Mouse (Mus musculus): ENCODE measurements around the gene Cdc37. TPM values are rescaled to one million over a fixed set of nuclear protein-coding genes. Genes with fewer than 3 reads are reported as not detected.

Cdc37 gene
- total and polyA plus RNA-seq, 3 experiments: 779 to 1,631 (median 914) TPM

DNA sequence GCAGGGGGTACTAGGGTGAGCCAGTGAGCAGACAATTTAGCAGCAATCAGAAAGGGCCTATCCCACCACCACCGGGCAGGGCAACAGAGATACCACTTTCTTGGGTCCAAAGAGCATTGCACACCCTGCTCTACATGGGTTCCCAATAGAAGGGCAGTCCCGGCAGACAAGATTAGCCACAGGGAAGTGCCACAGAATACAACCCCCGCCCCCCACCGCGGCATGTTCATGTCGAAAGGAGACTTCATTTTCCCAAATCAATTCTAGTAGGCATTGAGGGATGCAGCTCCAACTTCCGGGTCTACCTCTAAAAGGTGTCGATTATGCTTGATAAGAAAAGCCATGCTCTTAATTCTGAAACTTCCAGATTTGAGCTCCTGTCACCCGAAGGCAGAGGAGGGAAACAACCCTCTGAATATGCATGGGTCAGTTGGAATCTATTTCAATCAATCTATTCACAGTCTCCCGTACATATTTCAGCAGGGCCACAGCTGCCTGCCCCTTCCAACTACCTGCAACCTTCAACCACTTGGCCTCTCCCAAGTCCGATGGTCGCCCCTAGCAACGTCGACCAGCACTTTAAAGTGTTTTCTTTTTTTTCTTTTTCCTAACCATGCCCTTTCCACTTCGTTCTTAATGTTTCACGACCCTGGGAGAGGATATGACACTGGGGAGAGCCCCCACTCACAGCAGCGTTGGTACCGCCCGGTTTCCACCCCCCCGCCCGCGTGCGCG is 58.6 kb downstream of the Cdc37 start:
- Histone ChIP-seq H3K4me1 (ENCODE audit: control insufficient read depth in 1 of 2, insufficient read depth in 2 of 2, low read length in 2 of 2) (peaks cover 11 to 22% of the 10 kb centered on the region in 2 experiments), H3K9me3 (replicated peaks; ENCODE audit: insufficient read depth, low read length) (no peaks in the 10 kb centered on the region), H3K27me3 (ENCODE audit: control insufficient read depth in 1 of 2, insufficient read depth in 2 of 2, low read length in 2 of 2) (no peaks in the 10 kb centered on the region), H3K36me3 (ENCODE audit: control insufficient read depth in 1 of 2, insufficient read depth in 2 of 2, low read length in 2 of 2) (peaks cover 25 to 33% of the 10 kb centered on the region in 2 experiments), H3K79me2 (ENCODE audit: control insufficient read depth, insufficient read depth, low read length, poor library complexity) (peaks cover 58% of the 10 kb centered on the region), H3K27ac (ENCODE audit: control insufficient read depth, low read depth, low read length) (peak overlapping the region; percentile 93), H3K9ac (ENCODE audit: control insufficient read depth, low read depth, low read length, poor library complexity, severe bottlenecking) (peak overlapping the region; percentile 86), H3K4me3 (ENCODE audit: control insufficient read depth in 1 of 2, insufficient read depth in 1 of 2, low read depth in 2 of 2, low read length in 2 of 2) (peak overlapping the region; percentile 64 to 72)
- DNase-seq (ENCODE audit: low read depth, low spot score): peak; percentile 86
- no peak for TF ChIP-seq E2F4 (IDR thresholded peaks at IDR 0.05; ENCODE audit: borderline replicate concordance, low read depth, low read length)
- no peak for TF ChIP-seq ELF1 (IDR thresholded peaks at IDR 0.05; ENCODE audit: low read depth, low read length)
- TF ChIP-seq NELFE (IDR thresholded peaks at IDR 0.05; ENCODE audit: low read depth, low read length): no peak
- peak; percentile 70 for TF ChIP-seq GATA1 (IDR thresholded peaks at IDR 0.05; ENCODE audit: low read depth, low read length)

- peak overlapping the region; percentile 64 to 72 for H3K4me3 ChIP-seq (ENCODE audit: control insufficient read depth in 1 of 2, insufficient read depth in 1 of 2, low read depth in 2 of 2, low read length in 2 of 2)
- H3K36me3 ChIP-seq (ENCODE audit: control insufficient read depth in 1 of 2, insufficient read depth in 2 of 2, low read length in 2 of 2): peaks cover 25 to 39% of the 10 kb centered on the region in 2 experiments
- no peaks in the 10 kb centered on the region for H3K9me3 ChIP-seq (replicated peaks; ENCODE audit: insufficient read depth, low read length)
- peak overlapping the region; percentile 86 for H3K9ac ChIP-seq (ENCODE audit: control insufficient read depth, low read depth, low read length, poor library complexity, severe bottlenecking)
- H3K27ac ChIP-seq (ENCODE audit: control insufficient read depth, low read depth, low read length): peak overlapping the region; percentile 93
- H3K79me2 ChIP-seq (ENCODE audit: control insufficient read depth, insufficient read depth, low read length, poor library complexity): peaks cover 64% of the 10 kb centered on the region
- no peak for TF ChIP-seq RAD21 (IDR thresholded peaks at IDR 0.05; ENCODE audit: low read depth, low read length)
- TF ChIP-seq HCFC1 (IDR thresholded peaks at IDR 0.05; ENCODE audit: low read depth, low read length): no peak
- no peak for TF ChIP-seq ZKSCAN1 (IDR thresholded peaks at IDR 0.05; ENCODE audit: low read depth, low read length)
- TF ChIP-seq KAT2A (conservative IDR thresholded peaks at IDR 0.05; ENCODE audit: low read depth, low read length): no peak
- no peak for TF ChIP-seq MAFK (IDR thresholded peaks at IDR 0.05; ENCODE audit: borderline replicate concordance, low read depth, low read length)
- TF ChIP-seq ZMIZ1 (IDR thresholded peaks at IDR 0.05; ENCODE audit: low read depth, low read length): no peak
- 0 out of 2 replicates have a peak, but pooled peaks have one; percentile 5 for TF ChIP-seq TAL1 (IDR thresholded peaks at IDR 0.05; ENCODE audit: low read length)
- DNase-seq (ENCODE audit: low read depth, low spot score): no peak
- H3K4me1 ChIP-seq (ENCODE audit: control insufficient read depth in 1 of 2, insufficient read depth in 2 of 2, low read length in 2 of 2): peaks cover 11 to 22% of the 10 kb centered on the region in 2 experiments
- H3K27me3 ChIP-seq (ENCODE audit: control insufficient read depth in 1 of 2, insufficient read depth in 2 of 2, low read length in 2 of 2): no peaks in the 10 kb centered on the region
Observed at GRCm38 (mm10) chr9:21090537-21090936, 59.2 kb downstream of the Cdc37 start.

GRCm38 (mm10) chr9:21083324-21083723 is 66.5 kb downstream of the Cdc37 start:
- H3K4me3 ChIP-seq (ENCODE audit: control insufficient read depth in 1 of 2, insufficient read depth in 1 of 2, low read depth in 2 of 2, low read length in 2 of 2): no peak overlapping the region
- no peak overlapping the region for H3K27ac ChIP-seq (ENCODE audit: control insufficient read depth, low read depth, low read length)

More at GRCm38 (mm10) chr9:21083324-21083723, 66.5 kb downstream of the Cdc37 start:
- H3K9me3 ChIP-seq (replicated peaks; ENCODE audit: insufficient read depth, low read length): no peaks in the 10 kb centered on the region
- DNase-seq (ENCODE audit: low read depth, low spot score): peak; percentile 81
- no peak overlapping the region for H3K9ac ChIP-seq (ENCODE audit: control insufficient read depth, low read depth, low read length, poor library complexity, severe bottlenecking)
- peaks cover 15 to 23% of the 10 kb centered on the region in 2 experiments; a peak in 3 of 4 replicates for H3K4me1 ChIP-seq (ENCODE audit: control insufficient read depth in 1 of 2, insufficient read depth in 2 of 2, low read length in 2 of 2)
- TF ChIP-seq TCF12 (IDR thresholded peaks at IDR 0.05; ENCODE audit: low read depth, low read length): no peak
- no peak for TF ChIP-seq GABPA (IDR thresholded peaks at IDR 0.05; ENCODE audit: low read depth, low read length)
- TF ChIP-seq TAL1 (IDR thresholded peaks at IDR 0.05; ENCODE audit: low read length): peak; percentile 61; the same call in 1 of the 2 replicates
- peak; percentile 91 for TF ChIP-seq GATA1 (IDR thresholded peaks at IDR 0.05; ENCODE audit: low read depth, low read length)
- no peak for TF ChIP-seq CHD2 (IDR thresholded peaks at IDR 0.05; ENCODE audit: low read length)
- no peak for TF ChIP-seq UBTF (IDR thresholded peaks at IDR 0.05; ENCODE audit: borderline replicate concordance, insufficient read depth, low read depth, low read length)
- no peak for TF ChIP-seq SMC3 (IDR thresholded peaks at IDR 0.05; ENCODE audit: low read depth, low read length)
- no peak for TF ChIP-seq CTCF (IDR thresholded peaks at IDR 0.05 in 2 of 3, conservative IDR thresholded peaks at IDR 0.05 in 1 of 3; ENCODE audit: control insufficient read depth in 1 of 3, insufficient read depth in 1 of 3, low read depth in 2 of 3, low read length in 3 of 3, poor library complexity in 1 of 3, severe bottlenecking in 1 of 3)
- TF ChIP-seq TBP (IDR thresholded peaks at IDR 0.05; ENCODE audit: low read depth, low read length): 0 out of 2 replicates have a peak, but pooled peaks have one; percentile 31
- no peak for TF ChIP-seq ZC3H11A (IDR thresholded peaks at IDR 0.05; ENCODE audit: low read depth, low read length)
- TF ChIP-seq POLR2AphosphoS2 (IDR thresholded peaks at IDR 0.05; ENCODE audit: low read length): no peak
- TF ChIP-seq POLR2A (IDR thresholded peaks at IDR 0.05; ENCODE audit: control insufficient read depth in 1 of 2, insufficient read depth in 1 of 2, low read depth in 1 of 2, low read length in 2 of 2, poor library complexity in 1 of 2): no peak
- no peak for TF ChIP-seq RCOR1 (IDR thresholded peaks at IDR 0.05; ENCODE audit: low read depth, low read length)
- TF ChIP-seq JUND (IDR thresholded peaks at IDR 0.05; ENCODE audit: low read depth, low read length): no peak
- TF ChIP-seq ZNF384 (IDR thresholded peaks at IDR 0.05; ENCODE audit: low read depth, low read length): no peak
- peaks cover 27 to 77% of the 10 kb centered on the region in 2 experiments for H3K36me3 ChIP-seq (ENCODE audit: control insufficient read depth in 1 of 2, insufficient read depth in 2 of 2, low read length in 2 of 2)
- no peaks in the 10 kb centered on the region for H3K27me3 ChIP-seq (ENCODE audit: control insufficient read depth in 1 of 2, insufficient read depth in 2 of 2, low read length in 2 of 2)
- peaks cover 33% of the 10 kb centered on the region for H3K79me2 ChIP-seq (ENCODE audit: control insufficient read depth, insufficient read depth, low read length, poor library complexity)
